Mouse (Mus musculus): ENCODE results near the gene Spocd1.
A peak's percentile ranks its signal among the peaks of the same experiment; 100 is the strongest.

DNA sequence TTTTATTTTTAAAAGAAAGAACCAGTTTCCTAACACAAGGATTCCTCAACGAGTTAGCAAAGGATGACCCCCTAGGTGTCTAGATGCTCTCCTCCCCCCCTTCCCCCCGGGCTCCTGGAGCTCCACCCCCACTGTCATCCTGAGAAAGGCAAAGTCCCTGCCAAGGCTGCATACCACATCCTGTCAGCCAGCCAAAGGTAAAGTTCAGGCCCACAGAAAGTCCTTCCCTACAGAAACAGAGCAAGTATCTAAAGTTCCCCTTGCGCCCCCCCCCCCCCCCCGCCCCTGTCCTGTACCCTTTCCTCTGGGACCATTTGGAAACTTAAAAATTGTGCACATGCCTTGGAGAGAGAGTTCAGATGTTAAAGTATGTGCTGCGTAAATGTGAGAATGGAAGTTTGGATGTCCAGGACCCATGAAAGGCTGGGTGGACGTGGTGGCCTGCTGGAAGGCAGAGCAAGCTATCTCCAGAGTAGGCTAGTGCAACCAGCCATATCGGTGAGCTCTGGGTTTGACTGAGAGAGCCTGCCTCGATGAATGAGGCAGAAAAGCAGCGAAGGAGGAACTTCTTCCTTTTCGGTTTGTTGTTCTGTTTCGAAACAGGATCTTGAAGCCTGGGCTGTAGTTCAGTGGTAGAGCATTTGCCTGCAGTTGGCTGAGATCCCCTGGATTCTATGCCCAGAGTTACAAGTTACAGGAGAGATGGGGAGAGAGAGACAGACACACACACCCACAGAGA, 46.3 kb upstream of the Spocd1 start:
- peak; percentile 47; the same call in 1 of the 2 replicates for TF ChIP-seq POLR2AphosphoS2 (IDR thresholded peaks at IDR 0.05; ENCODE audit: low read length)
- TF ChIP-seq MEF2A (IDR thresholded peaks at IDR 0.05; ENCODE audit: extremely low read depth, insufficient replicate concordance, low read depth, low read length, poor library complexity, severe bottlenecking), result no peak
- no peak for TF ChIP-seq BHLHE40 (IDR thresholded peaks at IDR 0.05; ENCODE audit: borderline replicate concordance, low read depth, low read length)
- peak; percentile 60 for TF ChIP-seq ELF1 (IDR thresholded peaks at IDR 0.05; ENCODE audit: low read depth, low read length)
- no peak for TF ChIP-seq GATA1 (IDR thresholded peaks at IDR 0.05; ENCODE audit: low read depth, low read length)
- peak; percentile 45 to 72; a peak in 3 of 4 replicates for TF ChIP-seq POLR2A (IDR thresholded peaks at IDR 0.05; ENCODE audit: control insufficient read depth in 1 of 2, insufficient read depth in 1 of 2, low read depth in 1 of 2, low read length in 2 of 2, poor library complexity in 1 of 2)
- no peak for TF ChIP-seq TAL1 (IDR thresholded peaks at IDR 0.05; ENCODE audit: low read length)
- peak; percentile 86 for TF ChIP-seq HCFC1 (IDR thresholded peaks at IDR 0.05; ENCODE audit: low read depth, low read length)
